Mouse (Mus musculus) MEL (cell line): ENCODE measurements at regions not wholly inside any gene's neighbourhood (a gene's known extent, or its start where the extent isn't known, plus 50 kb on each side); places are given as distances from the start of the nearest gene placed in this dataset.

Source experiments
- CTCF ChIP-seq, 3 experiments: IDR thresholded peaks in 2 of 3; conservative IDR thresholded peaks in 1 of 3; 2 replicates each; pipeline ENCODE4 v1.5.1; 2011 to 2012; ENCODE audit warnings: low read length in 3 of 3, low read depth in 2 of 3, mild to moderate bottlenecking in 2 of 3, improper control_type of control experiment in 1 of 3, inconsistent platforms in 1 of 3, mixed read lengths in 1 of 3, moderate library complexity in 1 of 3; ENCODE audit not compliant: control insufficient read depth in 1 of 3, insufficient read depth in 1 of 3, poor library complexity in 1 of 3, severe bottlenecking in 1 of 3
- MAFK ChIP-seq: IDR thresholded peaks from 2 replicates; pipeline ENCODE4 v1.6.1; 2011; ENCODE audit warnings: low read depth, mild to moderate bottlenecking, low read length, improper control_type of control experiment, borderline replicate concordance
- MXI1 ChIP-seq: IDR thresholded peaks from 2 replicates; pipeline ENCODE4 v1.6.1; 2011; ENCODE audit warnings: mild to moderate bottlenecking, low read depth, low read length, improper control_type of control experiment
- POLR2AphosphoS5 ChIP-seq: IDR thresholded peaks from 2 replicates; pipeline ENCODE4 v1.6.1; 2012; ENCODE audit warnings: low read depth, borderline replicate concordance, mild to moderate bottlenecking, inconsistent platforms, low read length, moderate library complexity, mixed read lengths
- SMC3 ChIP-seq: IDR thresholded peaks from 2 replicates; pipeline ENCODE4 v1.6.1; 2011; ENCODE audit warnings: low read depth, low read length, improper control_type of control experiment
- TAL1 ChIP-seq: IDR thresholded peaks from 2 replicates; pipeline ENCODE4 v1.6.1; 2012; ENCODE audit warnings: mild to moderate bottlenecking, inconsistent platforms, low read length, moderate library complexity, mixed read lengths
- TCF12 ChIP-seq: IDR thresholded peaks from 2 replicates; pipeline ENCODE4 v1.6.1; 2014; ENCODE audit warnings: low read depth, mild to moderate bottlenecking, inconsistent platforms, low read length, improper control_type of control experiment, moderate library complexity
- USF1 ChIP-seq: IDR thresholded peaks from 2 replicates; pipeline ENCODE4 v1.6.1; 2014; ENCODE audit warnings: low read depth, mild to moderate bottlenecking, inconsistent platforms, low read length, improper control_type of control experiment, moderate library complexity
- USF2 ChIP-seq, 2 experiments: IDR thresholded peaks; 2 replicates each; pipeline ENCODE4 v1.6.1; 2011 to 2012; ENCODE audit warnings: improper control_type of control experiment in 2 of 2, low read length in 2 of 2, borderline replicate concordance in 1 of 2, inconsistent platforms in 1 of 2, low read depth in 1 of 2, mild to moderate bottlenecking in 1 of 2; ENCODE audit not compliant: insufficient read depth in 1 of 2

GRCm38 (mm10) chr8:6492453-6492852 lies 1387.3 kb upstream of the Slc10a2 start:
- TF ChIP-seq TCF12 (no peak), CTCF (IDR thresholded peaks at IDR 0.05 in 2 of 3, conservative IDR thresholded peaks at IDR 0.05 in 1 of 3; ENCODE audit: control insufficient read depth in 1 of 3, insufficient read depth in 1 of 3, low read depth in 2 of 3, low read length in 3 of 3, poor library complexity in 1 of 3, severe bottlenecking in 1 of 3) (no peak), MXI1 (no peak), USF1 (no peak), MAFK (no peak), POLR2AphosphoS5 (no peak), TAL1 (no peak), USF2 (IDR thresholded peaks at IDR 0.05; ENCODE audit: borderline replicate concordance in 1 of 2, insufficient read depth in 1 of 2, low read depth in 1 of 2, low read length in 2 of 2) (no peak), SMC3 (no peak)
